Mouse (Mus musculus): ENCODE data around the gene Sema6c. TPM values are rescaled to one million over a fixed set of nuclear protein-coding genes. Genes with fewer than 3 reads are reported as not detected.
"Not testable (repeated sequence)": the region's sequence is repeated elsewhere in the genome, so short reads cannot be mapped to it uniquely, and the experiment has no call there.

Gene Sema6c
- total RNA-seq, 2 experiments from 2014 or later = 5.8 to 11.8 TPM

DNA sequence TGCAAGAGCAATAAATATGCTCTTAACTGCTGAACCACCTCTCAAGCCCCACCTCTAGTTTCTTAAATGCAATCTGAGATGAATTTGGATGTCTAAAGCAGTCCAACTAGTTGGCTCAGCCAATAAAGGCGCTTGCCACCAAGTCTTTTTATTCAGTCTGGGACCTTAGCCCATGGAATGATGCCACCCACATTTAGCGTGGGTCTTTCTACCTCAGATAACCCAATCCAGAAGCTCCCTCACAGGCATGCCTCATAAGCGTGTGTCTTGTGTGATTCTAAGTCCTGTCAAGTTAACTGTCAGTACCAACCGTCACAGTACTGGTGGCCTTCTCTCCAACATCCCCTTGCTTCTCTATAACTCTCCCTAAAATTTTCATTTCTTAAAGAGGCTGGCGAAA is 18.7 kb downstream of the Sema6c start:
- intact Hi-C loops (cut with DNase I) = no loop called here
- no peak for DNase-seq

GRCm38 (mm10) chr3:95179890-95180289 is 19.6 kb downstream of the Sema6c start:
- intact Hi-C loops (cut with DNase I) = no loop called here
- no peak for DNase-seq

- intact Hi-C loops (cut with DNase I) = no loop called here
- DNase-seq = no peak
Observed at GRCm38 (mm10) chr3:95181841-95182240, 21.6 kb downstream of the Sema6c start.

DNA sequence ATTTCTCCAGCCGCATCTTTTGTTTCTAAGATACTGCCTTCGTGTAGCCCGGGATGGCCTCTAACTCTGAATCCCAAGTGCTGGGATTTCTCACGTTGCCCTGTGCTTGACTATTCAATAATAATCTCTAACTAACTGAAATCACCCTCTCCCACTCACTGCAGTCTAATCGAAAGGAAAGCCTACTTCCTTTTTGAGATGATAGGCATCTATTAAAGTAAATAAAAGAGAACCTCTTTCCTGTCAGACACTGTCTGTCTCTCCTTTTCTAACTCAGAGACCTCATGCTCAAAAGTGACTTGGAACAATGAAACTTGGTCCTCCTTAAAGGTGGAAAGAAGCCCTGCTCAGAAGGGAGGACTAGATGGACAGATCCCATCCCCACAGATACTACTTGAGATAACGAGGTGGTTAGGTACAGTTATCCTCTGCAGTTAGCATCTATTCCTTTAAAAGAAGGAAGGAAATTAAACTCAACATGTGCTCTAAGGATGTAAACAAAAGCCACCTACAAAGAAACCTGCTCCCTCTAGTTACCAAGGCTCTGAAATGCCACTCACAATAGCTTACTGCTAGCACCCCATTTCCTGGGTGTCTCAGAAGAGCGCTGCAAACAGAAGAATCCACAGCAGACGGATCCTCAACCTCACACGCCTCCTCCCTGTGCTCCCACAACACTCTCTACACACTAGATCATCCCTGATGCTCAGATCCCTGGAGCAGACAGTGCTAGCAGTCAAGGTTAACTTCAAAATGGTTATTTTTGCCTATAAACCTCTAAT is 24.7 kb downstream of the Sema6c start:
- intact Hi-C loops (cut with DNase I) = no loop called here
- DNase-seq = no peak

GRCm38 (mm10) chr3:95186100-95186499 is 25.8 kb downstream of the Sema6c start:
- no peak for DNase-seq

DNA sequence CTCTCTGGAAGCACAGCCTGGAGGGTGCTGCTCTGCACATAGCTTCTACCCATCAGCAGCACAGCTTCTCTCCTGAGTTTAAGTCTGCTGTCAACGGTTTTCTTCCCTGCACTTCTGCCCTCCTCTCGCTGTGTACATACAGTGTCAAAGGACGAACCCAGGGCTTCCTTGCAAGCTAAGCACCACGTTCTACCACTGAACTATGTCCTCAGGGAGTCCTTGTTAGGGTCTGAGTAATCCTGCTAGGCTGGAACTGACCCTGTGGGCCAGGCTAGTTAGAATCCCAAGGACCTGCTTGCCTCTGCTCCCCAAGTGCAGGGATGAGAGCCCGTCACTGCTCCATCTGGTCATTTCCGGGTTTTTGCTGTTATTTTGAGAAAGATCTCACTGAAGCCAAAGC is 26.6 kb downstream of the Sema6c start:
- intact Hi-C loops (cut with DNase I) = no loop called here

More at GRCm38 (mm10) chr3:95186100-95186499, 25.8 kb downstream of the Sema6c start:
- intact Hi-C loops (cut with DNase I) = no loop called here

DNA sequence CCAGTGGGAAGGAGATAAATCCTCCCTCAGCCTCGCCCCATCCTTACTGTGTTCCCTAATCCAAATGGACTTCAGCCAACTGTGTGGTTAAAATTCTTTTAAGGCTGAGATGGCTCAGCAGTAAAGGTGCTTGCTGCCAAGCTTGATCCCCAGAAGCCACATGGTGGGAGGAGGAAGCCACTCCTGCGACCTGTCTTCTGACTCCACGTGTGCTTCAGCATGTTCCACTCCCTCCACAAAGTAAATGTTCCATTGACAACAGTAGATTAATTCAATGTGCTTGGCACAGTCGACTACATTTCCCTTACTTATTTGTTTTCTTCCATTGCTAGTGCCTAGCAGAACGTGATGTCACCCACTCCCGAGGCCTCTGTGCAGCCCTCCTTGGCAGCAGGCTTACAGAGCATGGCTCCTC is 34.5 kb downstream of the Sema6c start:
- DNase-seq = no peak
- intact Hi-C loops (cut with DNase I) = no loop called here

More for the DNA sequence above, 26.6 kb downstream of the Sema6c start:
- DNase-seq = no peak

DNA sequence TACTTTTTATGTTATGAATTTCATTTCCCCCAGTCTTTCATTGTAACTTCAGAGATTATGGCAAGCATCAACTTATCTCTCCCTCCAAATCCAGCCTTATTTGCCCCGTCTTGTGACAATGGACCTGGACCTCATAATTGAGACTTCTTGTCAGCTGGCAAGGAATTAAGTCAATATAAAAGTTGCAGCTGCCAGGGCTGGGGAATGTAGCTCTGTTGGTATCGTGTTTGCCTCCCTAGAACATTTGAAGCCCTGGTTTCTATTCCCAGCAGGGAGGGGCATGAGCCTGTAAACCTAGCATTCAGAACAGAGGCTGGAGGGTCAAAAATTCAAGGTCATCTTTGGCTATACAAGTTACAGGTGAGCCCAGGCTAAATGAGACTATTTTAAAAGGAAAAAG is 35.5 kb downstream of the Sema6c start:
- no peak for DNase-seq
- intact Hi-C loops (cut with DNase I) = no loop called here

DNA sequence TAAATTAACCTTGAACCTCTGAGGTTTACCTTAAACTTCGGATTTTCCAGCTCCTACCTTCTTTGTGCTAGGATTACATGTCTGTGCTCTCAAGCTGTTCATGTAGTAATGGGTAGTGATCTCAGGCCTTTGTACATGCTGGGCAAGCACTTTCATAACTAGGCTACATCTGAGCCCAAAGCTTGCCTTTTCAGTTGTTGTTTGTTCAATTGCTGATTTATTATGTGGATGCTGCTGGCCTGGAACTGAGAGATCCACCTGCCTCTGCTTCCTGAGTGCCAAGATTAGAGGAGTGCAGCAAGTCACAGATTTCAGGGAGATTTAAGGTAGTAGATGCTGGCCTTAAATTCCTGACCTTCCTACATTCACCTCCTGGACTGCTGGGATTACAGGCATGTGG is 38.8 kb downstream of the Sema6c start:
- intact Hi-C loops (cut with DNase I) = no loop called here
- DNase-seq = no peak

- no peak for DNase-seq
- intact Hi-C loops (cut with DNase I) = no loop called here
Observed at GRCm38 (mm10) chr3:95200132-95200531, 39.9 kb downstream of the Sema6c start.

DNA sequence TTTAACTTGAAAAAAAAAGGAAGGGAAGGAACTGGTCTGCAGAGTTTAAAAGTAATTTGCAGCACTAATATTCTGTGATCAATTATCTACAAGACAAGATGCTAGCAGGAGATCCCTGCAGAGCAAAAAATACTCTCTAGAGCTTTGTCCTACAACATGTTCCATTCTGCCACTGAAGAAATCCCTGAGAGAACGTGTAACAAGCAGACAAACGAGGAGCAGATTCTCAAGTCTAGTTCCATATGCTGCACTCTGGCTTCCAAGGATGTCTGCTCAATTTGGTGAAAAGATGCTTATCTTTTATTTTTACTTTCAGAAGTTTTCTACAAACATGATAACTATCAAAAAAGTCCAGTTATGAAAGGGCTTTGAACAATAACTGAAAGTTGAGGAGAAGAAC is 40.3 kb downstream of the Sema6c start:
- intact Hi-C loops (cut with DNase I) = no loop called here
- DNase-seq = no peak

GRCm38 (mm10) chr3:95203880-95204279 is 43.6 kb downstream of the Sema6c start:
- intact Hi-C loops (cut with DNase I) = no loop called here
- DNase-seq = no peak

- intact Hi-C loops (cut with DNase I) = no loop called here
- DNase-seq = no peak
Observed at GRCm38 (mm10) chr3:95208286-95208685, 48.0 kb downstream of the Sema6c start.

DNA sequence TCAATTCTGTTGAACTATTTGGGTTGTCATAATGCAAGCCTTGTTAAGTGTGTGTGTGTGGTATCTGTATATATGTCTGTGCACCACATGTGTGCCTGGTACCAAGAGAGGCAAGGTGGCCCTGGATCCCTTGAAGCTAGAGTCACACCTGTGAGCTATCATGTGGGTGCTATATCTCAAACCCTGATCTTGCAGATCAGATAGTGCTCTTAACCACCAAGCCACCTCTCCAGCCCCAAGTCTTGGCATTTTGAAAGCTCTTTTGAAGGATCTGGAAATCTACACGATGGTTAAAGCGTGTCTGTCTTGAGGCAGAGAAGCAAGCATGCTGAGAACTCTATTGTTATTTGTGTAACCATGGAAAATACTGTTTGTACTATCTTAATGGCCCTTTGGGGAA is 50.3 kb downstream of the Sema6c start:
- intact Hi-C loops (cut with DNase I) = no loop called here
- DNase-seq = no peak

DNA sequence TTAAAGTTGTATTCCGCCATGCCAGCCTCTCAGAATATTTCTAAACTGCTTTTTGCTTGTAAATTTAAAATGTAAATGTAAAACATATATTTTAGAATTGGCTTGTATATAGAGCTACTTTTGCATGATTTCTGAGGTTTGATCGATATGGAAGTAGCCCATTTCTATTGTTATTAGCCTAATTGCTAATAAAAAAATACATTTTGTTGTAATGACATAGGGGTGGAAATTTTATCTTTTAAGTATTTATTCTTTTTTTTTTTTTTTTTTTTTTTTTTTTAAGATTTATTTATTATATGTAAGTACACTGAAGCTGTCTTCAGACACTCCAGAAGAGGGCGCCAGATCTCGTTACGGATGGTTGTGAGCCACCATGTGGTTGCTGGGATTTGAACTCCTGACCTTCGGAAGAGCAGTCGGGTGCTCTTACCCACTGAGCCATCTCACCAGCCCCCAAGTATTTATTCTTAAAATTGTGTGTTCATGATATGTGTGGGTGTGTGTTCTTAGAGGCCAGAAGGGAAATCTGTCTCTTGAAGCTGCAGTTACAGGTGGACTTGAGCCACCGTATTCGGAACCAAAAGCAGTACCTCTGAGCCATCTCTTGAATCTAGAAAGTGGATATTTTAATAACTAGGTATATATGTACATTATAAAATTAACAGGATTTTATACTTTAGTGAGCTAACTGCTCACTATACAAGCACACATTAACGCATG is 52.8 kb downstream of the Sema6c start:
- intact Hi-C loops (cut with DNase I); DNase-seq: not testable (repeated sequence)

GRCm38 (mm10) chr3:95213609-95213975 is 53.3 kb downstream of the Sema6c start:
- no peak for DNase-seq
- intact Hi-C loops (cut with DNase I) = no loop called here

GRCm38 (mm10) chr3:95216655-95217254 is 56.5 kb downstream of the Sema6c start:
- DNase-seq = no peak
- intact Hi-C loops (cut with DNase I) = loop anchor here (2.0 to 5.0 kb wide), 2 partner anchors 46 to 74 kb away; partner anchors contain the start of gene Tnfaip8l2

- intact Hi-C loops (cut with DNase I) = loop anchor here (2.0 to 5.0 kb wide), 2 partner anchors 45 to 75 kb away; partner anchors contain the start of gene Tnfaip8l2
Observed at GRCm38 (mm10) chr3:95217255-95218134, 57.2 kb downstream of the Sema6c start, which contains the start of gene Gabpb2. TSS of gene Gabpb2 (minus strand) at chr3:95217916.

DNA sequence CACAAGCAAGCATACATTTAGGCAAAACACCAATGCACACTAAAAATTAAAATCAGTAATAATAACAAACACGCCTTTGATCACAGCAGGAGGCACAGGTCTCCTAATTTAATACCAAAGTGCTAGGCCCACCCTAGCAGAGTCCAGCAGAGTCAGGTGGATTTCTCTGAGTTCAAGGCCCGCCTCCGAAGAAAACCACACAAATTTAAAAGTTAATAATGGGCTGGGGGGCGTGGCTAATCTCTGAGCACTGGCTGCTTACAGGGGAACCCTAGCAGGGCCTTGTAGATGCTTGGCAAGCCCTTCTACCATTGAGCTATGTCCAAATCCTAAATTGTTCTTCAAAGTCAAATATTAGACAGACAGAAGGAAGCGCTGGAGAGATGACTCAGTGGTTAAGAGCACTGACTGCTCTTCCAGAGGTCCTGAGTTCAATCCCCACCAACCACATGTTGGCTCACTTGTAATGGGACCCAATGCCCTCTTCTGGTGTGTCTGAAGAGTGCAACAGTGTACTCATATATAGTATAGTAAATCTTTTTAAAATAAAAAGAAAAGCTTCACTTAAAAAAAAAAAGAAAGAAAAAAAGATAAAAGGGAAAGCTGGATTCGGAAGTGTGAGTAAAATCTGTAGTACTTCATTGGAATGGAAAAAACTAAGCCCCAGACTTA is 58.3 kb downstream of the Sema6c start:
- intact Hi-C loops (cut with DNase I) = loop anchor here (5.0 kb wide), 1 partner anchor 76 kb away; the partner anchor contains the start of gene Tnfaip8l2
- DNase-seq = no peak

More at GRCm38 (mm10) chr3:95217255-95218134, 57.2 kb downstream of the Sema6c start, which contains the start of gene Gabpb2:
- DNase-seq = peak; percentile 98 to 99

DNA sequence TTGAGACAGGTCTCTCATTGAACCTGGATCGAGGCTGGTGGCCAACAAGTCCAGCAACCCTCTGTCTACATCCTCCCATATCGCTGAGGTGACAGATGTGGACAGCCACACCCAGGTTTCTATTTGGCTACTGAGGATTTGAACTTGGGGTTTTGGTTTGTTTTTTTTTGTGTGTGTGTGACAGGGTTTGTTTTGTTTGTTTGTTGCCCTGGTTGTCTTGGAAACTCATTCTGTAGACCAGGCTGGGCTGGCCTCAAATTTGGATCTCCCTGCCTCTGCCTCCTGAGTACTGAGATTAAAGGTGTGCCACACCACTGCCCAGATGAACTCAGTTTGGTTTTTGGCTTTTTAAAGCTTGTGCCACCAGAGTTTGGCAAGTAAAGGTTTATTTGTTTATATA is 62.8 kb downstream of the Sema6c start:
- DNase-seq = no peak
- intact Hi-C loops (cut with DNase I) = no loop called here

Data from heart, postnatal 14 days (tissue).